Mouse (Mus musculus): ENCODE measurements at regions not wholly inside any gene's neighbourhood (a gene's known extent, or its start where the extent isn't known, plus 50 kb on each side); places are given as distances from the start of the nearest gene placed in this dataset.

DNA sequence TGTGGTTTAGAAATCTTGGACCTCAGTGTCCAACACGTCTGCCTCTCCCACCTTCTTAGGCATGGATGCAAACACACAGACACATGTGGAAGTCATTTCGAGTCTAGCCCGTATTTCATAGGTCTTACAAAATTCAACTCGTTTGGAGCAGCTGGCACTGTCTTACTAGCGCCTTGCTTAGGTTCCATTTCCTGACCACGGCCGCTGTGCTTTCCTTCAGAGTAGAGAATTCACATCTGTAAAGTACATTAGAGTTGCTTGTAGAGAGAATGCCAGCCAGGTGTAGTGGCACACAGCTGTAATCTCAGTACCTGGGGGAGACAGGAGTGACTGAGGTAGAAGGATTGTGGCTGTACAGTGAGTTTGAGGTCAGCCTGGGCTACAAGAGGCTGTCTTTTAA is 346.6 kb downstream of the Zfp706 start:
- Histone ChIP-seq H3K27ac (peak overlapping the region; percentile 70), H3K4me3 (no peak overlapping the region), H3K27me3 (no peaks in the 10 kb centered on the region), H3K36me3 (no peaks in the 10 kb centered on the region), H3K4me2 (replicated peaks) (no peak overlapping the region), H3K4me1 (peaks cover 30% of the 10 kb centered on the region), H3K9ac (no peak overlapping the region), H3K9me3 (no peaks in the 10 kb centered on the region)
- 19% methylated on average over 7 of the region's 7 CpGs for WGBS
- ATAC-seq (ENCODE audit: low FRiP score, low read depth), result peak; percentile 89
